Mouse (Mus musculus) forebrain, postnatal 0 days (tissue): ENCODE data around the gene H2-T23. TPM values are rescaled to one million over a fixed set of nuclear protein-coding genes. Genes with fewer than 3 reads are reported as not detected.
"Not testable (repeated sequence)": the region's sequence is repeated elsewhere in the genome, so short reads cannot be mapped to it uniquely, and the experiment has no call there.

Experiments used
- ATAC-seq: fragments of 200-750 bp; cut with Nextera tagmentation; 2 replicates; pipeline ENCODE4 v1.8.0; 2017; ENCODE audit warnings: mild to moderate bottlenecking, moderate library complexity
- DNase-seq: peaks from one replicate; pipeline ENCODE4 v3.0.0-alpha.2; 2015
- H3K27ac ChIP-seq: fragments of 300-500 bp; sonication (generic); 2 replicates; pipeline ENCODE4 v1.5.1; 2014; ENCODE audit warnings: low read depth, mild to moderate bottlenecking, antibody characterized with exemption, low read length, moderate library complexity, mixed read lengths
- H3K27me3 ChIP-seq: fragments of 300-500 bp; sonication (generic); 2 replicates; pipeline ENCODE4 v1.6.1; 2014; ENCODE audit warnings: mild to moderate bottlenecking, low read length, mixed read lengths; ENCODE audit not compliant: insufficient read depth
- H3K36me3 ChIP-seq: fragments of 300-500 bp; sonication (generic); 2 replicates; pipeline ENCODE4 v1.6.1; 2014; ENCODE audit warnings: mild to moderate bottlenecking, moderate library complexity; ENCODE audit not compliant: insufficient read depth
- H3K4me1 ChIP-seq: fragments of 300-500 bp; sonication (generic); 2 replicates; pipeline ENCODE4 v1.6.1; 2014; ENCODE audit warnings: antibody characterized with exemption; ENCODE audit not compliant: insufficient read depth
- H3K4me2 ChIP-seq: fragments of 300-500 bp; sonication (generic); 2 replicates; pipeline ENCODE4 v1.6.1; 2014; ENCODE audit warnings: low read depth, mild to moderate bottlenecking, moderate library complexity
- H3K4me3 ChIP-seq: fragments of 300-500 bp; sonication (generic); 2 replicates; pipeline ENCODE4 v1.5.1; 2014; ENCODE audit warnings: low read depth, low read length, mixed read lengths
- H3K9ac ChIP-seq: fragments of 300-500 bp; sonication (generic); 2 replicates; pipeline ENCODE4 v1.6.1; 2014; ENCODE audit warnings: mild to moderate bottlenecking
- H3K9me3 ChIP-seq: fragments of 300-500 bp; sonication (generic); 2 replicates; pipeline ENCODE4 v1.6.1; 2016; ENCODE audit warnings: low read length
- CTCF ChIP-seq: sonication (generic); IDR thresholded peaks from 2 replicates; pipeline ENCODE4 v1.5.1; 2016; ENCODE audit warnings: antibody characterized with exemption, control low read depth, low read depth
- WGBS: fragments of 180-500 bp; shearing (Covaris S2); extraction: QIAGEN DNeasy Blood & Tissue Kit; methylation state at CpG from one replicate; pipeline ENCODE4 v1.1.7; 2014; 5-methylcytosine and 5-hydroxymethylcytosine counted together
- polyA plus RNA-seq: library from polyadenylated mRNA; unstranded; fragments of >200 nt; fragmentation: Nextera tagmentation; extraction: Ambion mirVana; gene quantifications from 2 replicates; pipeline ENCODE4 v1.2.1, GENCODE M21; 2015
- total RNA-seq: library from RNA; depleted of rRNA; stranded (reverse); fragments of >200 nt; gene quantifications from 2 replicates; pipeline ENCODE4 v1.2.3, GENCODE M21; 2014

Gene H2-T23
- total and polyA plus RNA-seq, 2 experiments from 2014 or later = 6.9 to 9.0 TPM

DNA sequence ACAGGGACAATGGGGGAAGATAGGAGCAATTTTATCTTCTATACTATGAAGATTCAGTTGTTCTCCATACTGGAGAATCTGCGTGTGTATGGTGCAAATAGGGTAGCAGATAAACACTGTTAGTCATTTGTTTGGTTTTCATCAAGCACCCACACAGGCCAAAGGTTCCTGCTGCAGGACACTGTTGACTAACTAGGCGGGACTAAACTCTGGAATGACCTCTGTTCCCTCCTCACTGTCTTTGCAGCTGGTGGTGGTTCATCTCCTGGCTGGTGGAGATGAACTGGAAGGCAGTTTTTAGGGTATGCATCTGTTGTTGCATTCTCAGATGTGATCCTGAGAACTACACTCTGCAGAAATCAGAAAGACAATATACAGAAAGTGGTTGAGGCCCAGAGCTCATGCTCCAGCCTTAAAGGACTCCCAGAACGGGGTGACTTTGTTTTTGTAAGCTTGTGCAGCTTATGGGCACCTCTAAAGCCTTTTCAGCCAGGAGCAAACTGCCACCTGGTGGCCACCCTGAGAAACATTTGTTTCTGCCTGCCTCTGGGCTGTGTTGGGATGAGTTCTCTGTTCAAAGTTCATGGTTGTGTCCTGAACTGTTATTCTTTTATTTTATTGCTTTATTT lies 2.5 kb upstream of the H2-T23 start:
- WGBS = 40% methylated on average over 3 of the region's 3 CpGs
- H3K4me2 ChIP-seq, H3K4me3 ChIP-seq, H3K9ac ChIP-seq, H3K4me1 ChIP-seq, H3K36me3 ChIP-seq, H3K27ac ChIP-seq, H3K9me3 ChIP-seq, H3K27me3 ChIP-seq: not testable (repeated sequence)
- peak; percentile 45 for DNase-seq
- peak; percentile 61 for TF ChIP-seq CTCF
- peak; percentile 44; the same call in 1 of the 2 replicates for ATAC-seq

DNA sequence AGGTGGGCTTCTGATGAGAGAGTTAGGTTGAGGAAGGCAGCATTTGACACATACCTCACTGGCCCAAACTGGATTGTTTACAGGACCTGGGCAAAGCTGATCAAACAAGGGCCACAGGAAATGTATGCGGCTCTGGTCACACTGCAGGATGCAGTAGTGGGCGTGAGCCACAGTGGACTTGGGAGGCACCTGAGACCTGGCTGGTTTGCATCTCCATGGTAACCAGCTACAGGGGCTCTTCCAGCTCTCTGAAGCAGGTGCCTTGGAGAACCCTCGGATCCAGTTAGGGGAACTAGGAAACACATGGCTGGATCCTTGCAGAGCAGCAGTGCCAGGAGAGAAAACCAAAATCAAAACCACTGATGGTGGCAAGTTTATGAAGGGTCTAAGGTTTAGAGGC lies 1.9 kb upstream of the H2-T23 start:
- WGBS = 63% methylated on average over 3 of the region's 3 CpGs
- H3K4me1 ChIP-seq, H3K4me3 ChIP-seq, DNase-seq, H3K4me2 ChIP-seq, ATAC-seq, H3K36me3 ChIP-seq, H3K9ac ChIP-seq, H3K27me3 ChIP-seq, H3K9me3 ChIP-seq, H3K27ac ChIP-seq: not testable (repeated sequence)

- WGBS = under 1% methylated on average over 40 of the region's 40 CpGs
- peak; percentile 61 for DNase-seq
- not testable (repeated sequence) for H3K27ac ChIP-seq, H3K4me1 ChIP-seq, H3K36me3 ChIP-seq, H3K27me3 ChIP-seq, H3K9me3 ChIP-seq
- peak; percentile 86 for ATAC-seq
- H3K4me3 ChIP-seq = peak overlapping the region; percentile 37
- H3K4me2 ChIP-seq = peak overlapping the region; percentile 91
- peak overlapping the region; percentile 44 for H3K9ac ChIP-seq
- peak; percentile 64 for TF ChIP-seq CTCF
Observed at GRCm38 (mm10) chr17:36031583-36032331, 898 bp downstream of the H2-T23 start.

- not testable (repeated sequence) for H3K4me1 ChIP-seq, H3K36me3 ChIP-seq, H3K9me3 ChIP-seq, H3K27me3 ChIP-seq, H3K27ac ChIP-seq
- Histone ChIP-seq H3K9ac (peak overlapping the region; percentile 39; the same call in 1 of the 2 replicates), H3K4me3 (peak overlapping the region; percentile 37), H3K4me2 (peak overlapping the region; percentile 91)
- WGBS = 36% methylated on average over 8 of the region's 8 CpGs
- peak; percentile 7 for DNase-seq
- 0 out of 2 replicates have a peak, but pooled peaks have one; percentile 5 for ATAC-seq
Observed at GRCm38 (mm10) chr17:36030703-36031582, 1.7 kb downstream of the H2-T23 start.

DNA sequence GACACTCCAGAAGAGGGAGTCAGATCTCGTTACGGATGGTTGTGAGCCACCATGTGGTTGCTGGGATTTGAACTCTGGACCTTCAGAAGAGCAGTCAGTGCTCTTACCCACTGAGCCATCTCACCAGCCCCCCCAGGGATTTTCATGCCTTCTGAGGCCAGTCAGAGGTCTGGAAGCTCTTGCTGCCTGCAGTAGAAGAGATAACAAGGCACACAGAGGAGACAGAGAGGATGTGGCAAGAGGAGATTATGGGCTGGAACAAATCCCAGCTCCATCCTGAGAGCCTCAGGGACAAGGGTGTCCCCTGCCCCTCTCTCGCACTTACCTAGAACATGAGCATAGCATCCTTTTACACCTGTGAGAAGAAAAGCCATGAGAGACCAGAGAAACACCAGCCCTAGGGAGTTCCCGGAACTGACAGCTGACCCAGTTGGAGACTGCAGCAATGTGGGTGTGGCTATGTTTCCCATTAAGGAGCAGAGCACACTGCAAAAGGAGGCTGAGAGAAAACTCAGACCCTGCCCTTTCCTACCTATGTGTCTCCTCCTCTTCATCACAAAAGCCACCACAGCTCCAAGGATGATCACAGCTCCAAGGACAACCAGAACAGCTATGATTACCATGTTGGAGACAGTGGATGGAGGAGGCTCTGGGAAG lies 2.5 kb downstream of the H2-T23 start:
- not testable (repeated sequence) for H3K4me3 ChIP-seq, H3K4me2 ChIP-seq, H3K9me3 ChIP-seq, DNase-seq, H3K27ac ChIP-seq, H3K4me1 ChIP-seq, H3K9ac ChIP-seq, H3K36me3 ChIP-seq, ATAC-seq, H3K27me3 ChIP-seq
- WGBS = 74% methylated on average over 2 of the region's 4 CpGs

DNA sequence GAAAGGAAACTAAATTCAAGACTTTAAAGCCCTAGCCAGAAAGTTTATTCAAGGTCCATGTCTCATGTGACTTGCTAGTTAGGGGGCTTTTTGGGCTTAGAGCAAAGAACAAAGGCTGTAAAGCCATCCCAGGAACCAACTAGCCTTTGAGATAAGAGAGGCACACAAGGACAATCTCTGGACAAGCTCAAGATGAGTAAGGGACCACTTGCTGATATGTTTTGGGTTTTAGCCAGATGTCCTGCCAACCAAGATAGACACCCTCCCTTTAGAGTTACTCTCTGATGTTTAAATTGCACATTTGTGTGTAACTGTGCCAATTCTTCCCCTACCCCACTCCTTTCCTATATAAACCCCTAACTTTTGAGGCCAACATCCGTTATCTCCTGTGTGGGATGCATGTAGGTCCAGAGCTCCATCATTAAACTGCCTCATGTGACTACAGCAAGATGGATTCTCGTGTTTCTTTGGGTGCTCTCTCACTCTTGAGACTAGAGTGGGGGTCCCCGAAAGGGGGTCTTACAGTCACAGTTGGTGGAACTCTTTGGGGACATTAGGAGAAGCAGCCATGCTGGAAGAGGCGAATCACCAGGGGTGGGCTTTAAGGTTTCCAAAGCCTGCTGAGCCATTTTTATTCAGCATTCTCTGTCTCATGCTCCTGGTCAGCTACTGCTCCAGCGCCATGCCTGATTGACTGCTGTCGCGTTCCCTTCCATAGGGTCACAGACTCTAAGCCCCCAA lies 3.6 kb downstream of the H2-T23 start:
- Histone ChIP-seq H3K4me3 (no peak overlapping the region), H3K27ac (no peak overlapping the region), H3K4me1 (0 out of 2 replicates have a peak, but pooled peaks cover 2% of the 10 kb centered on the region), H3K4me2 (no peak overlapping the region), H3K9ac (no peak overlapping the region), H3K36me3 (no peaks in the 10 kb centered on the region), H3K9me3 (no peaks in the 10 kb centered on the region), H3K27me3 (no peaks in the 10 kb centered on the region)
- no peak for ATAC-seq
- WGBS = 90% methylated on average over 7 of the region's 7 CpGs
- no peak for TF ChIP-seq CTCF
- DNase-seq = no peak
